Mouse (Mus musculus): Measurements from ENCODE around the gene Vmn1r177.
"Not testable (repeated sequence)": the region's sequence is repeated elsewhere in the genome, so short reads cannot be mapped to it uniquely, and the experiment has no call there.

The Vmn1r177 gene

DNA sequence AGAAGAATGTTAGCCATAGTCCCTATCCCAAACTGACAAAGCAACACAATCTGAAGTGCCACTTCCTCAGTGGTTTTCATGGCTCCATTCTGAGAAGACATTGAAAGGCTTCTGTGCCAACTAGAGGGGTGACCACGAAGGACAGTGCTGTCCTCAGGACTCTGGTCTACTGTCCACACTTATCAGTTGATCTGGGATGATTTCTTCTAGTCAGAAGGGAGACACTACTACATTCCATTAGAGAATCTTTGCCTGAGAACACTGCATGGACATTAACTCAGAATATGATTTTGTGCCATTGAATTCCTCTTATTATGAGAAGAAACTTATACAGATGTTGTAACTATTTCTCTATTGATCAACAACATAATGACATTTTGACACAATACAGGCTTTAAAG lies at the start of gene Vmn1r177:
Gene Vmn1r177, minus strand, starts transcription at position 101 of the 400 bp plus-strand sequence.
- not testable (repeated sequence) for DNase-seq (ENCODE audit: low read depth, low spot score)

DNA sequence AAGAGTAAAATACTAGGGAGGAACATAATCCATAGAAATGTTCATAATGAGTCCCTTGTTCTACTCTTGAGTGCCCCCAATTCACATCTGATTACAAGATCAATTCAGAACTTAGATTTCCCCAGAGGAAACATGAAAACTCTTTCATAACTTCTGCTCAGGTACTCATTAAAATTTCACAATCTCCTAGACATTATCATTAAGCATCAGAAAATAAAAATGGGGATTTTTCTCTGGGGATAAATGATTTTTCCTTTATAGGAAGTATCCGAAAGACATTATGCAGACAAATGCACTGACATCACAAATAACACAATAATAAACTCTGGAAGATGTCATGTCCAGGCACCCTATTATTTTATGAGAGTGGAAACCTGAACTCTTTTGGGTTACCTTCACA lies 25.5 kb upstream of the Vmn1r177 start, which contains the start of gene Vmn1r178:
Gene Vmn1r178, plus strand, starts transcription at position 301 of the 400 bp plus-strand sequence.
- DNase-seq (ENCODE audit: low read depth, low spot score) = no peak

DNA sequence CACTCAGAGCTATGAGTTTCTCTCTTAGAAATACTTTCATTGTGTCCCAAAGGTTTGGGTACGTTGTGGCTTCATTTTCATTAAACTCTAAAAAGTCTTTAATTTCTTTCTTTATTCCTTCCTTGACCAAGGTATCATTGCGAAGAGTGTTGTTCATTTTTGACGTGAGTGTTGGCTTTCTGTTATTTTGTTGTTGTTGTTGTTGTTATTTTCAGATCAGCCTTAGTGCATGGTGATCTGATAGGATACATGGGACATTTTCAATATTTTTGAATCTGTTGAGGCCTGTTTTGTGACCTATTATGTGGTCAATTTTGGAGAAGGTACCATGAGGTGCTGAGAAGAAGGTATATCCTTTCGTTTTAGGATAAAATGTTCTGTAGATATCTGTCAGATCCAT lies 10.7 kb upstream of the Vmn1r177 start:
- not testable (repeated sequence) for DNase-seq (ENCODE audit: low read depth, low spot score)

DNA sequence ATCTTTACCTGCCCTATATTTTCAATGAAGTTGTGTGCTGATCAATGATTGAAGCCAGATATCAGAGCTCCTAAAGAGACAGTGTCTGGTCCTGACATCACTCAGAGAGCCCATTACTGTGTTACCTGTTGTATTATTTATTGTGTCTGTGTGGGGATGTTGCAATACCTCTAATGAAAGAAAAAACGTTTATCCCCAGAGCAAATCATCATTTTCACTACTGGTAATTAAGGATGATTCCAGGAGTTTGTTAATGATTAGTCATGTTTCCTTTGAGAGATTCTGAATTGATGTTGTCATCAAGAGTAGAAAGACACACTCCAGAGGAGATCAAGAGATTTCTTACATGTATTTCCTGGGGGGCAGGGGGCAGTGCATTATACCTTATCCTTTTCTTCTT lies 29.0 kb downstream of the Vmn1r177 start, which contains the start of gene Vmn1r176:
Gene Vmn1r176, minus strand, starts transcription at position 101 of the 400 bp plus-strand sequence.
- DNase-seq (ENCODE audit: low read depth, low spot score) = not testable (repeated sequence)
